Mouse (Mus musculus) thymus, postnatal 10 days (tissue): ENCODE results near the gene Nav3.
"Not testable (repeated sequence)": the region's sequence is repeated elsewhere in the genome, so short reads cannot be mapped to it uniquely, and the experiment has no call there.

Source experiments
- DNase-seq, 2 experiments: peaks; one replicate each; pipeline ENCODE4 v3.0.0; 2021; ENCODE audit warnings: low spot score in 2 of 2

Nav3 gene

GRCm38 (mm10) chr10:110076575-110076974, 379.4 kb downstream of the Nav3 start:
- no peak for DNase-seq

- no peak for DNase-seq
Observed at GRCm38 (mm10) chr10:110072355-110072754, 383.6 kb downstream of the Nav3 start.

- DNase-seq = no peak
Observed at GRCm38 (mm10) chr10:110061166-110061565, 394.8 kb downstream of the Nav3 start.

- no peak for DNase-seq
Observed at GRCm38 (mm10) chr10:110037547-110037946, 418.5 kb downstream of the Nav3 start.

GRCm38 (mm10) chr10:110034582-110035099, 421.4 kb downstream of the Nav3 start:
- no peak for DNase-seq

GRCm38 (mm10) chr10:110024897-110025296, 431.1 kb downstream of the Nav3 start:
- not testable (repeated sequence) for DNase-seq

- DNase-seq = no peak
Observed at GRCm38 (mm10) chr10:110022100-110022499, 433.9 kb downstream of the Nav3 start.

- DNase-seq = no peak
Observed at GRCm38 (mm10) chr10:110019266-110019866, 436.6 kb downstream of the Nav3 start.

GRCm38 (mm10) chr10:110001328-110001727, 454.7 kb downstream of the Nav3 start:
- not testable (repeated sequence) for DNase-seq

- DNase-seq = no peak
Observed at GRCm38 (mm10) chr10:110000755-110001247, 455.2 kb downstream of the Nav3 start.

- DNase-seq = no peak
Observed at GRCm38 (mm10) chr10:109999904-110000303, 456.1 kb downstream of the Nav3 start.

GRCm38 (mm10) chr10:109994302-109994701, 461.7 kb downstream of the Nav3 start:
- no peak for DNase-seq

GRCm38 (mm10) chr10:109985824-109986485, 470.0 kb downstream of the Nav3 start:
- DNase-seq = no peak

GRCm38 (mm10) chr10:109976351-109976750, 479.7 kb downstream of the Nav3 start:
- DNase-seq = no peak

- DNase-seq = no peak
Observed at GRCm38 (mm10) chr10:109974177-109974576, 481.8 kb downstream of the Nav3 start.

- no peak for DNase-seq
Observed at GRCm38 (mm10) chr10:109973483-109973882, 482.5 kb downstream of the Nav3 start.

GRCm38 (mm10) chr10:109950296-109950695, 505.7 kb downstream of the Nav3 start:
- DNase-seq = no peak

- DNase-seq = no peak
Observed at GRCm38 (mm10) chr10:109929319-109929622, 526.7 kb downstream of the Nav3 start.

- no peak for DNase-seq
Observed at GRCm38 (mm10) chr10:109928547-109929318, 527.3 kb downstream of the Nav3 start.

GRCm38 (mm10) chr10:109926149-109926548, 529.9 kb downstream of the Nav3 start:
- DNase-seq = no peak

- no peak for DNase-seq
Observed at GRCm38 (mm10) chr10:109924136-109924535, 531.9 kb downstream of the Nav3 start.

GRCm38 (mm10) chr10:109921368-109921767, 534.6 kb downstream of the Nav3 start:
- no peak for DNase-seq
